Mouse (Mus musculus): ENCODE measurements around the gene Wnk4. TPM values are rescaled to one million over a fixed set of nuclear protein-coding genes. Genes with fewer than 3 reads are reported as not detected.
A peak's percentile ranks its signal among the peaks of the same experiment; 100 is the strongest.

Gene Wnk4
- polyA plus RNA-seq, 1 experiment from 2014 or later: 5.4 TPM

- no peaks in the 10 kb centered on the region for H3K36me3 ChIP-seq
- peaks cover 85% of the 10 kb centered on the region for H3K27me3 ChIP-seq (ENCODE audit: low read depth, poor library complexity, severe bottlenecking)
- H3K9me3 ChIP-seq (replicated peaks): no peaks in the 10 kb centered on the region
- peak overlapping the region; percentile 54 for H3K4me3 ChIP-seq
- no peak overlapping the region; the same call in 1 of the 2 replicates for H3K27ac ChIP-seq (replicated peaks)
- H3K4me1 ChIP-seq: peaks cover 69% of the 10 kb centered on the region
- WGBS: under 1% methylated on average over 31 of the region's 31 CpGs
- peak; percentile 55 for DNase-seq (ENCODE audit: low spot score)
These were observed 4.6 kb downstream of the Wnk4 start for GRCm38 (mm10) chr11:101264954-101265471.

GRCm38 (mm10) chr11:101265906-101266305, 5.5 kb downstream of the Wnk4 start:
- Histone ChIP-seq H3K4me3 (peak overlapping the region; percentile 54; the same call in 1 of the 2 replicates), H3K36me3 (no peaks in the 10 kb centered on the region), H3K9me3 (replicated peaks) (no peaks in the 10 kb centered on the region), H3K27me3 (ENCODE audit: low read depth, poor library complexity, severe bottlenecking) (peaks cover 82% of the 10 kb centered on the region), H3K4me1 (peaks cover 61% of the 10 kb centered on the region), H3K27ac (replicated peaks) (no peak overlapping the region)
- DNase-seq (ENCODE audit: low spot score): no peak
- WGBS: 13% methylated on average over 6 of the region's 6 CpGs

- Histone ChIP-seq H3K27me3 (ENCODE audit: low read depth, poor library complexity, severe bottlenecking) (peaks cover 45% of the 10 kb centered on the region), H3K27ac (replicated peaks) (0 out of 2 replicates have a peak overlapping the region, but pooled peaks have one; percentile 1), H3K4me1 (peaks cover 27% of the 10 kb centered on the region), H3K9me3 (replicated peaks) (no peaks in the 10 kb centered on the region), H3K36me3 (no peaks in the 10 kb centered on the region), H3K4me3 (no peak overlapping the region)
- peak; percentile 26 for DNase-seq (ENCODE audit: low spot score)
- WGBS: 32% methylated on average over 10 of the region's 10 CpGs
These were observed 9.3 kb downstream of the Wnk4 start for GRCm38 (mm10) chr11:101269577-101270116.

DNA sequence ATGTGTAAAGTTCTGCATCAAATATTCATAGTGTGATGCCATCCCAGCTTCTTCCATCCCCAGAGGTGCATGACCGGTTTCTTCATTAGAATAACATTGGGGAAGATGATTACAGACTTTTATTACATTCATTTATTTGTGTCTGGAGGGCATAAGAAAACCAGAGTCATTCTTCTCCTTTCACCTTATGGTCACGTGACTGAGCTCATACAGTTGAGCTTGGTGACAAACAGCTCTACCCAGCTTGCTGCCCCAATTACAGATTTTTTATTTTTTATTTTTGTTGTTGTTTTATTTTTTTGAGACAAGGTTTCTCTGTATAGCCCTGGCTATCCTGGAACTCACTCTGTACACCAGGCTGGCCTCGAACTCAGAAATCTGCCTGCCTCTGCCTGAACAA, 12.1 kb downstream of the Wnk4 start:
- WGBS: 85% methylated on average over 3 of the region's 3 CpGs
- peaks cover 33% of the 10 kb centered on the region for H3K4me1 ChIP-seq
- no peak for DNase-seq (ENCODE audit: low spot score)
- H3K4me3 ChIP-seq: no peak overlapping the region
- no peaks in the 10 kb centered on the region for H3K9me3 ChIP-seq (replicated peaks)
- H3K27ac ChIP-seq (replicated peaks): no peak overlapping the region
- peaks cover 15% of the 10 kb centered on the region for H3K36me3 ChIP-seq
- peaks cover 42% of the 10 kb centered on the region for H3K27me3 ChIP-seq (ENCODE audit: low read depth, poor library complexity, severe bottlenecking)

- WGBS: 83% methylated on average over 4 of the region's 4 CpGs
- DNase-seq (ENCODE audit: low spot score): no peak
- Histone ChIP-seq H3K9me3 (replicated peaks) (no peaks in the 10 kb centered on the region), H3K27me3 (ENCODE audit: low read depth, poor library complexity, severe bottlenecking) (peaks cover 36% of the 10 kb centered on the region), H3K4me1 (peaks cover 38% of the 10 kb centered on the region), H3K4me3 (peak overlapping the region; percentile 18; the same call in 1 of the 2 replicates), H3K27ac (replicated peaks) (no peak overlapping the region), H3K36me3 (peaks cover 16% of the 10 kb centered on the region)
These were observed 14.9 kb downstream of the Wnk4 start for GRCm38 (mm10) chr11:101275309-101275708.

DNA sequence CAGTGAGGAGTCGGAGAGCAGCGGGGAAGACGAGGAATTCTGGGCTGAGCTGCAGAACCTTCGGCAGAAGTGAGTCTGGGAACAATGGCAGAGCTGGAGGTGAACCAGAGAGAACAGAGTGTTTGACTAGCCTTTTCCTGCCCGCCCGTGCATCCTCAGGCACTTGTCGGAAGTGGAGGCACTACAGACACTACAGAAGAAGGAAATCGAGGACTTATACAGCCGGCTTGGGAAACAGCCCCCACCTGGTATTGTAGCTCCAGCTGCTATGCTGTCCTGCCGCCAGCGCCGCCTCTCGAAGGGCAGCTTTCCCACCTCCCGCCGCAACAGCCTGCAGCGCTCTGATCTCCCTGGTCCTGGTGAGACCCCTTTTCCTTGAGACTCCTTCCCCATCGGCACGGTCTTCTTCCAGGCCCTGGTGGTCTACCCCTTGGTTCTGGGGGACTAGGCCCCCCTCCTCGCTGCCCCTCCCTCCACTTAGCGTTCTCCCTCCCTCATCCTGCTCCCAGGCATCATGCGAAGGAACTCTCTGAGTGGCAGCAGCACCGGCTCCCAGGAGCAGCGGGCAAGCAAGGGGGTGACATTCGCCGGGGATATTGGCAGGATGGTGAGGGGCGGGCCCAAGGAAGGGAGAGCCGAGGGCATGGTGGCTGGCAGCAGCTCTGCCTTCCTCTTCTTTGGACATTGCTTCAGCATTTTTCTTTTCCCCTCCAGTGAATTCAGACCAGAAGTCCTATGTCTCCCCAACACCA, 16.1 kb downstream of the Wnk4 start:
- Histone ChIP-seq H3K27me3 (ENCODE audit: low read depth, poor library complexity, severe bottlenecking) (peaks cover 43% of the 10 kb centered on the region), H3K27ac (replicated peaks) (peak overlapping the region; percentile 33), H3K4me3 (peak overlapping the region; percentile 88), H3K9me3 (replicated peaks) (no peaks in the 10 kb centered on the region), H3K4me1 (peaks cover 38% of the 10 kb centered on the region), H3K36me3 (peaks cover 16% of the 10 kb centered on the region)
- DNase-seq (ENCODE audit: low spot score): peak; percentile 20
- 29% methylated on average over 27 of the region's 27 CpGs for WGBS

GRCm38 (mm10) chr11:101277381-101278222, 17.2 kb downstream of the Wnk4 start:
- WGBS: 79% methylated on average over 12 of the region's 12 CpGs
- no peak for DNase-seq (ENCODE audit: low spot score)

GRCm38 (mm10) chr11:101278223-101279192, 18.1 kb downstream of the Wnk4 start, which contains the start of the genes Cntd1 and Coa3:
TSS of gene Cntd1 (plus strand) at chr11:101279012.
TSS of gene Coa3 (minus strand) at chr11:101279114.
- WGBS: 10% methylated on average over 45 of the region's 45 CpGs
- H3K27me3 ChIP-seq (ENCODE audit: low read depth, poor library complexity, severe bottlenecking): peaks cover 43% of the 10 kb centered on the region
- H3K4me1 ChIP-seq: peaks cover 47% of the 10 kb centered on the region
- H3K4me3 ChIP-seq: peak within 1 kb of the TSS; percentile 88
- no peaks in the 10 kb centered on the region for H3K9me3 ChIP-seq (replicated peaks)
- peak within 1 kb of the TSS; percentile 88 for H3K27ac ChIP-seq (replicated peaks)
- DNase-seq (ENCODE audit: low spot score): peak; percentile 90
- peaks cover 16% of the 10 kb centered on the region for H3K36me3 ChIP-seq

More at GRCm38 (mm10) chr11:101277381-101278222, 17.2 kb downstream of the Wnk4 start:
- peak overlapping the region; percentile 88 for H3K4me3 ChIP-seq
- peaks cover 38% of the 10 kb centered on the region for H3K4me1 ChIP-seq
- peaks cover 16% of the 10 kb centered on the region for H3K36me3 ChIP-seq
- H3K27me3 ChIP-seq (ENCODE audit: low read depth, poor library complexity, severe bottlenecking): peaks cover 43% of the 10 kb centered on the region
- no peaks in the 10 kb centered on the region for H3K9me3 ChIP-seq (replicated peaks)
- H3K27ac ChIP-seq (replicated peaks): peak overlapping the region; percentile 88

DNA sequence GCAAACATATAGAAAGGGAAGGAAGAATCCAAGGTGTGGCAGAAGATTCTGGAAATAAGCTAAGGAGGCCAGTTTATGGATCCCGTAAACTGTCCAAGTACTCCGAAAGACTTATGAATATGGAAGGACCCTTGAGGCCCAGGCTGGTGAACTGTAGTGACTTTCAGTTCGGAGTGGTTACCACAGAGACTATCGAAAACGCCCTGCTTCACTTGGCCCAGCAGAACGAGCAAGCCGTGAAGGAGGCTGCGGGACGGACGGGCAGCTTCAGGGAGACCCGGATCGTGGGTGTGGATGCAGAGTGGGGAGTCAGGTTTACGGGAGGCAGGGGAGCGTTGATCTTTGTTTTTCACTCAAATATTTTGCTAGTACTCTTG, 18.8 kb downstream of the Wnk4 start:
- Histone ChIP-seq H3K9me3 (replicated peaks) (no peaks in the 10 kb centered on the region), H3K4me1 (peaks cover 50% of the 10 kb centered on the region), H3K27ac (replicated peaks) (peak overlapping the region; percentile 88), H3K27me3 (ENCODE audit: low read depth, poor library complexity, severe bottlenecking) (peaks cover 43% of the 10 kb centered on the region), H3K4me3 (peak overlapping the region; percentile 88), H3K36me3 (peaks cover 16% of the 10 kb centered on the region)
- 58% methylated on average over 14 of the region's 14 CpGs for WGBS
- DNase-seq (ENCODE audit: low spot score): no peak

- no peak overlapping the region for H3K4me3 ChIP-seq
- 53% methylated on average over 7 of the region's 7 CpGs for WGBS
- H3K27me3 ChIP-seq (ENCODE audit: low read depth, poor library complexity, severe bottlenecking): peaks cover 34% of the 10 kb centered on the region
- DNase-seq (ENCODE audit: low spot score): no peak
- no peak overlapping the region for H3K27ac ChIP-seq (replicated peaks)
- H3K9me3 ChIP-seq (replicated peaks): no peaks in the 10 kb centered on the region
- H3K4me1 ChIP-seq: peaks cover 45% of the 10 kb centered on the region
- peaks cover 20% of the 10 kb centered on the region for H3K36me3 ChIP-seq
These were observed 20.5 kb downstream of the Wnk4 start for GRCm38 (mm10) chr11:101280837-101281236.

DNA sequence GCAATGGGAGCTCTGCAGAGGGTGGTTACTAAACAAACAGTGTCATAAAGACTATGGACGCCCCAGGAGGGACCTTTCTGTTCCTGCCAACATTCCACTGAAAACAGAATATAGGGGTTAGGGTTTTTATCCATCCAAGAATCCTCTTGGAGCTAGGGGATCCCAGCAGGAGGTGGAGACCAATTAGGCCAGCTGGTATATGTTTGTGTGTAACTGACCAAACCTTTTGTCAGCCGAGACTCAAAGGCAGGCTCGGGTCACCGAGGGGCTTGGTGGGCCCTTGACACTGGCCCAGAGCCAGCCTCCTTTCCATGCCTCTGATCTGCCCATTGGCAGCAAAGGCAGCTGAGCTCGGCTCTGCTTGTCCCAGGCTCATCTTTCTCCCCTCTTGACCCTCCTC, 22.5 kb downstream of the Wnk4 start:
- peaks cover 17% of the 10 kb centered on the region for H3K27me3 ChIP-seq (ENCODE audit: low read depth, poor library complexity, severe bottlenecking)
- H3K4me3 ChIP-seq: no peak overlapping the region
- DNase-seq (ENCODE audit: low spot score): no peak
- no peak overlapping the region for H3K27ac ChIP-seq (replicated peaks)
- peaks cover 24% of the 10 kb centered on the region for H3K4me1 ChIP-seq
- peaks cover 24% of the 10 kb centered on the region for H3K36me3 ChIP-seq
- no peaks in the 10 kb centered on the region for H3K9me3 ChIP-seq (replicated peaks)
- WGBS: 31% methylated on average over 5 of the region's 5 CpGs

Measured in midbrain, embryonic 10.5 days (tissue).